Mouse (Mus musculus) large intestine, adult 2 months (tissue): ENCODE results near the gene Prkd2. TPM values are rescaled to one million over a fixed set of nuclear protein-coding genes. Genes with fewer than 3 reads are reported as not detected.

Experiments
- DNase-seq: peaks from one replicate; pipeline ENCODE4 v3.0.0-alpha.2; 2012; ENCODE audit warnings: low read depth, low spot score
- WGBS: fragments of 180-500 bp; shearing (Covaris S2); methylation state at CpG from one replicate; pipeline ENCODE4 v1.1.7; 2018; 5-methylcytosine and 5-hydroxymethylcytosine counted together
- polyA plus RNA-seq: library from polyadenylated mRNA; depleted of rRNA; stranded (reverse); fragments of >200 nt; gene quantifications from 2 replicates; pipeline ENCODE4 v1.2.3, GENCODE M21; 2012

Prkd2 gene
- polyA plus RNA-seq, 1 experiment, result 23.6 TPM

DNA sequence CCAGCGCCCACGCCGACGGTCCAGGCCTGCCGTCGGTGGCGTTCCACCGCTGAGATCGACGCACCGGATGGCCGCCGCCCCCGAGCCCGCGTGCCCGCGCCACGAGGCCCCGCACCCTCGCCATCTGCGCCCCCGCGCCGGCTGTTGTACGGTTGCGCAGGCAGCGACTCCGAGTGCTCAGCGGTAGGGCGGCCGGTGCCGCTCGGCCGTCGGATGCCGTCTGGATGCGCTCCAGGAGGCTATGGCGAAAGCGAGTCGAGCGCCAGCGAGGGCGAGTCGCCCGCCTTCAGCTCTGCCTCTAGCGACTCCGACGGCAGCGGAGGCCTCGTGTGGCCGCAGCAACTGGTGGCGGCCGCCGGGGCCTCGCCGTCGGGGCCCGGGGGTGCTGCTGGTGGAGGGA lies 43.2 kb downstream of the Prkd2 start:
- 69% methylated on average over 59 of the region's 59 CpGs for WGBS
- DNase-seq, result no peak

DNA sequence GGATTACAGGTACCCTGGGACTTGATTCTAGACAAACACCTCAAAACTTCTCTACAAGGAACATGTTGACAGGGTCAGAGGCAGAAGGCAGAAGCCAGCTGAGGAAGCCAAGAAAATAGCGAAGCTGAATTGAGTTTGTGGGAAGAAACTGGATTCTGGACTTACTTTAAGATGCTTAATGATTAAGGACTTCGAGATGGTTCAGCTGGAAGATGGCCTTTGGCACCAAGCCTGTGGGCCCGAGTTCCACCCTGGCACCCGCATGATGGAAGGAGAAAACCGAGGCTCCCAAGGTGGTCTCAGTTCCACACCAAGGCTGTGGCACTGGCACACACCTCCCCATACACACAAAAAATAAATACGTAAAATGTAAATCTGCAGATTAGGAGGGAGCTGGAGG lies 47.8 kb downstream of the Prkd2 start:
- DNase-seq, result no peak
- 50% methylated on average over 6 of the region's 6 CpGs for WGBS

DNA sequence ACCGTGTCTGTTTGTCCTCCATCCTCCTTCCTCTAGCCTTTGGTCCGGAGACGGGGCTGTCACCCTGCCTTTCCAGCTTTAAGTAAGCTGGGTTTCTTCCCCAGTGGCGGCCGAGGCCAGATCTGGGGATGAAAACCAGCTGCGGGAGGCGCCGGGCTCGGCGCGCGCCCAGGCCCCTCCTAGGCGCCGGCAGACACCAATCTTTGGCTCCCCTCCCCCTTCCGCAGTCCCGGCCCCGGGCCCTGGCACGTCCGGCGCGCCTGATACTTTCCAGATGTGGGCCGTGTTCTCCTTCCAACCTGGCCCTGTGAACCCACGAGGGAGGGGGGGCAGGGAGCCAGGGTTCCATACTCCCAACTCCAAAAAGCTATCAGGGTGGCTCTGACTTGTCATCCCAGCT lies 48.2 kb downstream of the Prkd2 start:
- 3% methylated on average over 23 of the region's 23 CpGs for whole genome bisulfite sequencing
- DNase-seq, result no peak

- under 1% methylated on average over 30 of the region's 30 CpGs for WGBS
- no peak for DNase-seq
Observed at GRCm38 (mm10) chr7:16891641-16892351, 49.1 kb downstream of the Prkd2 start, which contains the start of gene Gng8. Gng8 (plus strand) TSS chr7:16891786.

DNA sequence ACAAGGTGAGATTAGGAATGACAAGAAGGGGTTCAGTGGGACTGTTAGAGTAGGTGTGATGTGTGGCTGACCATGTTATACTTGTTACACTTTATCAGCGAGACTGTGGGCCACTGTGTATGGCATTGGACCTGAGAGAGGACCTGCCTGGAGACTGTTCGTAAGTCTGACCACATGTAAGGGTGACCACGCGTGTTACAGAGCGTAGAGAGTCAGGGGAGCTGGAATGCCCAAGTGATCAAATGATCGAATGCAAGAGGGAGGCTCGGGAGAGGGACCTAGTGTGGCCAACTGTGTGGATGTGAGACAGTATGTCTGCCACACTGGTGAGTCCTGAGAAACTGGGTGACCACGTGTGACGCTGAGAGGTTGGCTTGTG lies 49.6 kb downstream of the Prkd2 start:
- 40% methylated on average over 9 of the region's 9 CpGs for WGBS
- no peak for DNase-seq

GRCm38 (mm10) chr7:16893612-16894011 lies 50.9 kb downstream of the Prkd2 start:
- 26% methylated on average over 6 of the region's 6 CpGs for WGBS
- DNase-seq, result no peak

GRCm38 (mm10) chr7:16894279-16894678 lies 51.6 kb downstream of the Prkd2 start:
- no peak for DNase-seq
- WGBS, result 23% methylated on average over 4 of the region's 4 CpGs

GRCm38 (mm10) chr7:16895000-16895399 lies 52.3 kb downstream of the Prkd2 start:
- DNase-seq, result no peak
- under 1% methylated on average over 24 of the region's 24 CpGs for WGBS

DNA sequence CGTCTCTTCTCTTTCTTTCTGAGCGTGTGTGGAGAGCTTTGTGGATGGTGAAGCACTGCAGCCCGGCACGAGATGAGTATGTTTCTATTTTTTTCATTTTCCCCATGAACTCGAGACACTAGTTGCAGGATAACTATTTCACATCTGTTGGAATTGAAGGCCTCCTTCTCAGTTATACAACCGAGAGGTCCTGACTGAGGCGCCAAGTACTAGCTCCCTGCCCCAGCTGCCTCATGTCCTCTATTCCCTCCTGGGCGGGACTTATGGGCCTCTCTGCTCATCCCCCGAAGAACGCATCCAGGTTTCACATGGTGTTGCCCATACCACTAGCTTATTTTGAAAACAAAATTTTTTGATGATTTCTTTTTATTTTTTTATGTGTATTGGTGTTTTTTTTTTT lies 52.8 kb downstream of the Prkd2 start:
- DNase-seq, result no peak
- WGBS, result 28% methylated on average over 10 of the region's 10 CpGs

DNA sequence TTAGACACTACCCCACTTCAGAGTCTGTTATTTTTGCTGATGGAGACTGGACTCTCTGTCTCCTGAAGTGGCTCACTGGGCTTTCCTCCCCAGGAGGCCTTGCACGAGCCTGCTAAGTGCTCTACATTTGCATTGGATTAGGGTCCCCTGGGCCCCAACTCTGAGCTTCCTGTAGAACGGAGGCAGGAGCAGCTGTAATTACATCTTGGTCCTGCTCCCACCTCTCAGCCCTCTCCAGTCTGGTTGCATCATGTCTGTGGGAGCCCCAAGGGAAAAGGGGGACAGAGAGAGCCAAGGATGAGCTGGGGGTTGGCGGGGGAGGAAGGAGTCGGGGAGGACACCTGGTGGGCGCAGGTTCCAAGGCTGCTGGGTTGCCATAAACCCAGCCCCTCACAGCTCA lies 57.8 kb downstream of the Prkd2 start:
- WGBS, result 41% methylated on average over 5 of the region's 5 CpGs
- no peak for DNase-seq

- WGBS, result 80% methylated on average over 2 of the region's 2 CpGs
- DNase-seq, result no peak
Observed at GRCm38 (mm10) chr7:16903439-16903955, 60.8 kb downstream of the Prkd2 start.

- 54% methylated on average over 10 of the region's 10 CpGs for WGBS
Observed at GRCm38 (mm10) chr7:16904120-16904675, 61.5 kb downstream of the Prkd2 start.

GRCm38 (mm10) chr7:16905491-16906021 lies 62.9 kb downstream of the Prkd2 start:
- WGBS, result 59% methylated on average over 9 of the region's 9 CpGs
- DNase-seq, result no peak

More at GRCm38 (mm10) chr7:16904120-16904675, 61.5 kb downstream of the Prkd2 start:
- no peak for DNase-seq

- 22% methylated on average over 6 of the region's 6 CpGs for WGBS
- no peak for DNase-seq
Observed at GRCm38 (mm10) chr7:16906281-16906680, 63.6 kb downstream of the Prkd2 start, which contains the start of gene Ptgir. Ptgir (plus strand) TSS chr7:16906490.

GRCm38 (mm10) chr7:16906889-16907559 lies 64.3 kb downstream of the Prkd2 start:
- 90% methylated on average over 41 of the region's 41 CpGs for WGBS
- DNase-seq, result no peak

- no peak for DNase-seq
- 48% methylated on average over 7 of the region's 7 CpGs for WGBS
Observed at GRCm38 (mm10) chr7:16907842-16908241, 65.1 kb downstream of the Prkd2 start.

- WGBS, result 29% methylated on average over 11 of the region's 11 CpGs
- DNase-seq, result no peak
Observed at GRCm38 (mm10) chr7:16908367-16908766, 65.7 kb downstream of the Prkd2 start.

DNA sequence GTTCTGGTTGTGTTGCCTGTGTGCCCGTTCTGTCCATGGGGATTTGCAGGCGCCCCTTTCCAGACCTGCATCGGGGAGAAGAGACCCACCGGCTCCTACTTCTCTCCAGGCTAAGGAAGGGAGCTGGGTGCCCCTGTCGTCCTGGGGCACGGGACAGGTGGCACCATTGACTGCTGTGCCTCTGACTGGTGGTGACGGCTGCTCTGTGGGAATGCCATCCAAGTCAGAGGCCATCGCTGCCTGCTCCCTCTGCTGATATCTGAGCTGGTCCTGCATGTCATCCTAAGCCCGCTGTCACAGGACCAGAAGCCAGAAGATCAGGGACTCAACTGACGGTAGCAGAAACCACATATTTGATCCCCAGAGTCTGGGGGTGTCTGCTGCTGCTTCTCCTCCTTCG lies 66.2 kb downstream of the Prkd2 start:
- WGBS, result 69% methylated on average over 11 of the region's 11 CpGs
- DNase-seq, result no peak

- WGBS, result 53% methylated on average over 10 of the region's 10 CpGs
- DNase-seq, result no peak
Observed at GRCm38 (mm10) chr7:16909909-16910308, 67.2 kb downstream of the Prkd2 start.

DNA sequence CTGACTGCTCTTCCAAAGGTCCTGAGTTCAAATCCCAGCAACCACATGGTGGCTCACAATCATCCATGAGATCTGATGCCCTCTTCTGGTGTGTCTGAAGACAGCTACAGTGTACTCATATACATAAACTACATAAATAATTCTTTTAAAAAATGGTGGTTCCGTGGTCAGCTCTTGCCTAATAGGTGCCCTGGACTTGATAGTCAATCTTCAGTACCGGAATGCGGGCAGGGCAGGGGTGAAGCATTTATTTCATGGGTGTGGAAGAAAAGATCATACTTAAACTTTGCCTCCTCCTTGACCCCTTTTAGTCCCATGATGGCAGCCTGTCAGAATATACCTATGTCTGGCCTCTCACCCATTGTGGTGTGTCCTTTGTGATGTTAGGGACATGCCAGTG lies 69.2 kb downstream of the Prkd2 start:
- 71% methylated on average over 3 of the region's 3 CpGs for WGBS
- no peak for DNase-seq
